Mouse (Mus musculus): ENCODE results near the gene Ptchd1.

Gene Ptchd1

GRCm38 (mm10) chrX:155623701-155624281 is at the start of gene Ptchd1:
Gene Ptchd1, minus strand, starts transcription at chrX:155623814.
- no peak for DNase-seq (ENCODE audit: low read depth)

- DNase-seq (ENCODE audit: low read depth), result no peak
Measured at GRCm38 (mm10) chrX:155657971-155658370, 34.4 kb upstream of the Ptchd1 start.

- no peak for DNase-seq (ENCODE audit: low read depth)
Measured at GRCm38 (mm10) chrX:155645975-155646374, 22.4 kb upstream of the Ptchd1 start.

GRCm38 (mm10) chrX:155643975-155644374 is 20.4 kb upstream of the Ptchd1 start:
- DNase-seq (ENCODE audit: low read depth), result no peak

GRCm38 (mm10) chrX:155625671-155626196 is 2.1 kb upstream of the Ptchd1 start:
- no peak for DNase-seq (ENCODE audit: low read depth)

GRCm38 (mm10) chrX:155624895-155625294 is 1.3 kb upstream of the Ptchd1 start:
- DNase-seq (ENCODE audit: low read depth), result no peak

GRCm38 (mm10) chrX:155624341-155624841 is 777 bp upstream of the Ptchd1 start, which contains the start of gene Gm15155:
Gene Gm15155, plus strand, starts transcription at chrX:155624741.
- DNase-seq (ENCODE audit: low read depth), result no peak

- no peak for DNase-seq (ENCODE audit: low read depth)
Measured at GRCm38 (mm10) chrX:155622961-155623599, 534 bp downstream of the Ptchd1 start.

- no peak for DNase-seq (ENCODE audit: low read depth)
Measured at GRCm38 (mm10) chrX:155622527-155622926, 1.1 kb downstream of the Ptchd1 start.

GRCm38 (mm10) chrX:155601196-155601595 is 22.4 kb downstream of the Ptchd1 start:
- DNase-seq (ENCODE audit: low read depth), result no peak

GRCm38 (mm10) chrX:155596390-155596789 is 27.2 kb downstream of the Ptchd1 start:
- DNase-seq (ENCODE audit: low read depth), result no peak

GRCm38 (mm10) chrX:155594685-155595084 is 28.9 kb downstream of the Ptchd1 start:
- DNase-seq (ENCODE audit: low read depth), result no peak

- DNase-seq (ENCODE audit: low read depth), result no peak
Measured at GRCm38 (mm10) chrX:155592467-155592866, 31.1 kb downstream of the Ptchd1 start.

- DNase-seq (ENCODE audit: low read depth), result no peak
Measured at GRCm38 (mm10) chrX:155591490-155591889, 32.1 kb downstream of the Ptchd1 start.

GRCm38 (mm10) chrX:155584586-155584985 is 39.0 kb downstream of the Ptchd1 start:
- peak; percentile 8 for DNase-seq (ENCODE audit: low read depth)

GRCm38 (mm10) chrX:155579791-155580190 is 43.8 kb downstream of the Ptchd1 start:
- DNase-seq (ENCODE audit: low read depth), result no peak

- no peak for DNase-seq (ENCODE audit: low read depth)
Measured at GRCm38 (mm10) chrX:155572396-155572795, 51.2 kb downstream of the Ptchd1 start.

GRCm38 (mm10) chrX:155543780-155544179 is 79.8 kb downstream of the Ptchd1 start:
- no peak for DNase-seq (ENCODE audit: low read depth)
